Mouse (Mus musculus) cerebellum, adult 2 months (tissue): ENCODE measurements at regions not wholly inside any gene's neighbourhood (a gene's known extent, or its start where the extent isn't known, plus 50 kb on each side); places are given as distances from the start of the nearest gene placed in this dataset.

Experiments
- CTCF ChIP-seq: fragments of 200-500 bp; IDR thresholded peaks from 2 replicates; pipeline ENCODE4 v1.5.1; 2011; ENCODE audit warnings: low read depth, mild to moderate bottlenecking, control low read depth, low read length, moderate library complexity, borderline replicate concordance; ENCODE audit not compliant: insufficient read depth
- POLR2A ChIP-seq: fragments of 200-500 bp; IDR thresholded peaks from 2 replicates; pipeline ENCODE4 v1.6.1; 2011; ENCODE audit warnings: low read length, control low read depth, borderline replicate concordance; ENCODE audit not compliant: insufficient read depth

DNA sequence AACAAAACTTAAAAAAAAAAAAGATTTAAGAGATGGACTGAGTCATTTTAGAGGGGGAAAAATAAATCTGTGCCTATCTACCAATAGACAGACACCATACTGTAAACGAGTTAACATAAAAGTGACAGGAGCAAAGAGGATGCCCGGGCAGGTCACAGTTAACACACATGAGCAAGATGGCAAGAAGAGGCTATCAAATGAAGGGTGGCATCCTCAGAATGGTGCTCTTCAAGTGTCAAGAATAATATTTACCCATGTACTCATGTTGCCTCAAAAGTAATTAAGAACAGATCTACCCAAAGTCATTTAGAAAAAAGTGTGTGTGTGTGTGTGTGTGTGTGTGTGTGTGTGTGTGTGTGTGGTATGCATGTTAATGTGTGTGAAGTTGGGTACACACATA is 1296.5 kb upstream of the Tenm2 start:
- TF ChIP-seq POLR2A (no peak), CTCF (no peak)
